Mouse (Mus musculus) neural tube, embryonic 11.5 days (tissue): ENCODE results near the gene Zcchc2. TPM values are rescaled to one million over a fixed set of nuclear protein-coding genes. Genes with fewer than 3 reads are reported as not detected.

Source experiments
- ATAC-seq: fragments of 200-750 bp; cut with Nextera tagmentation; 2 replicates; pipeline ENCODE4 v1.8.0; 2017; ENCODE audit warnings: moderate number of reproducible peaks, mild to moderate bottlenecking, moderate TSS enrichment, moderate library complexity; ENCODE audit not compliant: insufficient read depth, low FRiP score, low TSS enrichment
- DNase-seq: peaks from one replicate; pipeline ENCODE4 v3.0.0-alpha.2; 2015; ENCODE audit warnings: low spot score
- H3K27ac ChIP-seq: fragments of 300-500 bp; sonication (generic); 2 replicates; pipeline ENCODE4 v1.5.1; 2014; ENCODE audit warnings: low read depth, mild to moderate bottlenecking, low read length
- H3K27me3 ChIP-seq: fragments of 300-500 bp; sonication (generic); 2 replicates; pipeline ENCODE4 v1.6.1; 2014; ENCODE audit warnings: mild to moderate bottlenecking, low read length, mixed read lengths; ENCODE audit not compliant: control insufficient read depth, insufficient read depth
- H3K36me3 ChIP-seq: fragments of 300-500 bp; sonication (generic); 2 replicates; pipeline ENCODE4 v1.6.1; 2014; ENCODE audit warnings: mild to moderate bottlenecking, low read length, moderate library complexity, mixed read lengths; ENCODE audit not compliant: control insufficient read depth, insufficient read depth
- H3K4me1 ChIP-seq: fragments of 300-500 bp; sonication (generic); 2 replicates; pipeline ENCODE4 v1.6.1; 2014; ENCODE audit warnings: low read length, mixed read lengths; ENCODE audit not compliant: control insufficient read depth, insufficient read depth
- H3K4me2 ChIP-seq: fragments of 300-500 bp; sonication (generic); 2 replicates; pipeline ENCODE4 v1.6.1; 2014; ENCODE audit warnings: low read depth, mild to moderate bottlenecking, moderate library complexity
- H3K4me3 ChIP-seq: fragments of 300-500 bp; sonication (generic); 2 replicates; pipeline ENCODE4 v1.5.1; 2014; ENCODE audit warnings: low read depth, low read length
- H3K9ac ChIP-seq: fragments of 300-500 bp; sonication (generic); 2 replicates; pipeline ENCODE4 v1.6.1; 2014; ENCODE audit warnings: mild to moderate bottlenecking, low read length
- H3K9me3 ChIP-seq: fragments of 300-500 bp; sonication (generic); 2 replicates; pipeline ENCODE4 v1.6.1; 2016; ENCODE audit warnings: low read length; ENCODE audit not compliant: control insufficient read depth
- WGBS: fragments of 180-500 bp; shearing (Covaris S2); extraction: QIAGEN DNeasy Blood & Tissue Kit; methylation state at CpG from one replicate; pipeline ENCODE4 v1.1.7; 2014; 5-methylcytosine and 5-hydroxymethylcytosine counted together
- polyA plus RNA-seq: library from polyadenylated mRNA; unstranded; fragments of >200 nt; fragmentation: Nextera tagmentation; extraction: Ambion mirVana; gene quantifications from 2 replicates; pipeline ENCODE4 v1.2.1, GENCODE M21; 2014

The Zcchc2 gene
- polyA plus RNA-seq, 1 experiment from 2014 or later = 2.6 TPM

GRCm38 (mm10) chr1:106061185-106061910 lies 71.1 kb downstream of the Zcchc2 start:
- Histone ChIP-seq H3K9me3 (no peaks in the 10 kb centered on the region), H3K4me3 (no peak overlapping the region), H3K9ac (no peak overlapping the region), H3K4me2 (no peak overlapping the region), H3K4me1 (no peaks in the 10 kb centered on the region), H3K36me3 (no peaks in the 10 kb centered on the region), H3K27ac (no peak overlapping the region), H3K27me3 (no peaks in the 10 kb centered on the region)
- WGBS = 59% methylated on average over 4 of the region's 4 CpGs
- ATAC-seq (no peak), DNase-seq (no peak)

- ATAC-seq (no peak), DNase-seq (no peak)
- H3K9ac ChIP-seq = no peak overlapping the region
- H3K4me3 ChIP-seq = no peak overlapping the region
- WGBS = 93% methylated on average over 9 of the region's 9 CpGs
- H3K36me3 ChIP-seq = no peaks in the 10 kb centered on the region
- no peak overlapping the region for H3K4me2 ChIP-seq
- H3K27ac ChIP-seq = no peak overlapping the region
- no peaks in the 10 kb centered on the region for H3K27me3 ChIP-seq
- H3K9me3 ChIP-seq = no peaks in the 10 kb centered on the region
- H3K4me1 ChIP-seq = no peaks in the 10 kb centered on the region
Measured at GRCm38 (mm10) chr1:106062891-106063590, 72.8 kb downstream of the Zcchc2 start.

- Histone ChIP-seq H3K4me3 (no peak overlapping the region), H3K36me3 (no peaks in the 10 kb centered on the region), H3K9ac (no peak overlapping the region), H3K4me2 (no peak overlapping the region), H3K4me1 (no peaks in the 10 kb centered on the region), H3K9me3 (no peaks in the 10 kb centered on the region), H3K27ac (no peak overlapping the region), H3K27me3 (no peaks in the 10 kb centered on the region)
- DNase-seq (no peak), ATAC-seq (no peak)
- 78% methylated on average over 4 of the region's 4 CpGs for WGBS
Measured at GRCm38 (mm10) chr1:106063591-106064170, 73.5 kb downstream of the Zcchc2 start.

- no peak for ATAC-seq
- Histone ChIP-seq H3K36me3 (no peaks in the 10 kb centered on the region), H3K27ac (no peak overlapping the region), H3K9me3 (no peaks in the 10 kb centered on the region), H3K4me2 (no peak overlapping the region), H3K4me1 (no peaks in the 10 kb centered on the region), H3K27me3 (no peaks in the 10 kb centered on the region), H3K9ac (no peak overlapping the region), H3K4me3 (no peak overlapping the region)
- 78% methylated on average over 3 of the region's 3 CpGs for WGBS
- DNase-seq = no peak
Measured at GRCm38 (mm10) chr1:106064291-106064690, 74.1 kb downstream of the Zcchc2 start.

- no peak overlapping the region for H3K4me3 ChIP-seq
- H3K9ac ChIP-seq = no peak overlapping the region
- H3K27ac ChIP-seq = no peak overlapping the region
- H3K9me3 ChIP-seq = no peaks in the 10 kb centered on the region
- H3K27me3 ChIP-seq = no peaks in the 10 kb centered on the region
- no peaks in the 10 kb centered on the region for H3K36me3 ChIP-seq
- no peaks in the 10 kb centered on the region for H3K4me1 ChIP-seq
- no peak overlapping the region for H3K4me2 ChIP-seq
- whole genome bisulfite sequencing = 94% methylated on average over 2 of the region's 2 CpGs
- ATAC-seq (no peak), DNase-seq (no peak)
Measured at GRCm38 (mm10) chr1:106064711-106065110, 74.5 kb downstream of the Zcchc2 start.

- H3K4me3 ChIP-seq = no peak overlapping the region
- DNase-seq = no peak
Measured at GRCm38 (mm10) chr1:106065679-106066078, 75.5 kb downstream of the Zcchc2 start.

GRCm38 (mm10) chr1:106067306-106067705 lies 77.1 kb downstream of the Zcchc2 start:
- Histone ChIP-seq H3K27ac (no peak overlapping the region), H3K4me3 (no peak overlapping the region)

More at GRCm38 (mm10) chr1:106065679-106066078, 75.5 kb downstream of the Zcchc2 start:
- Histone ChIP-seq H3K9ac (no peak overlapping the region), H3K4me1 (no peaks in the 10 kb centered on the region), H3K36me3 (no peaks in the 10 kb centered on the region), H3K27me3 (no peaks in the 10 kb centered on the region), H3K27ac (0 out of 2 replicates have a peak overlapping the region, but pooled peaks have one; percentile 1), H3K4me2 (no peak overlapping the region), H3K9me3 (no peaks in the 10 kb centered on the region)
- 64% methylated on average over 7 of the region's 7 CpGs for WGBS
- no peak for ATAC-seq

GRCm38 (mm10) chr1:106069867-106070543 lies 79.8 kb downstream of the Zcchc2 start:
- DNase-seq (no peak), ATAC-seq (no peak)
- H3K4me1 ChIP-seq = peaks cover 7% of the 10 kb centered on the region; the same call in 1 of the 2 replicates
- H3K36me3 ChIP-seq = no peaks in the 10 kb centered on the region
- no peak overlapping the region for H3K27ac ChIP-seq
- no peak overlapping the region for H3K4me3 ChIP-seq
- H3K9me3 ChIP-seq = no peaks in the 10 kb centered on the region
- no peaks in the 10 kb centered on the region for H3K27me3 ChIP-seq
- 77% methylated on average over 7 of the region's 7 CpGs for WGBS
- H3K4me2 ChIP-seq = no peak overlapping the region
- no peak overlapping the region for H3K9ac ChIP-seq

More at GRCm38 (mm10) chr1:106067306-106067705, 77.1 kb downstream of the Zcchc2 start:
- H3K4me1 ChIP-seq = peaks cover 7% of the 10 kb centered on the region; the same call in 1 of the 2 replicates
- H3K9me3 ChIP-seq = no peaks in the 10 kb centered on the region
- H3K4me2 ChIP-seq = no peak overlapping the region
- no peaks in the 10 kb centered on the region for H3K27me3 ChIP-seq
- DNase-seq (no peak), ATAC-seq (no peak)
- 85% methylated on average over 6 of the region's 6 CpGs for WGBS
- no peak overlapping the region for H3K9ac ChIP-seq
- H3K36me3 ChIP-seq = no peaks in the 10 kb centered on the region
